Mouse (Mus musculus): Measurements from ENCODE around the gene Def6. TPM values are rescaled to one million over a fixed set of nuclear protein-coding genes. Genes with fewer than 3 reads are reported as not detected.

Def6 gene
- 370 and 454 TPM in 2 replicates for polyA plus RNA-seq (2012)

DNA sequence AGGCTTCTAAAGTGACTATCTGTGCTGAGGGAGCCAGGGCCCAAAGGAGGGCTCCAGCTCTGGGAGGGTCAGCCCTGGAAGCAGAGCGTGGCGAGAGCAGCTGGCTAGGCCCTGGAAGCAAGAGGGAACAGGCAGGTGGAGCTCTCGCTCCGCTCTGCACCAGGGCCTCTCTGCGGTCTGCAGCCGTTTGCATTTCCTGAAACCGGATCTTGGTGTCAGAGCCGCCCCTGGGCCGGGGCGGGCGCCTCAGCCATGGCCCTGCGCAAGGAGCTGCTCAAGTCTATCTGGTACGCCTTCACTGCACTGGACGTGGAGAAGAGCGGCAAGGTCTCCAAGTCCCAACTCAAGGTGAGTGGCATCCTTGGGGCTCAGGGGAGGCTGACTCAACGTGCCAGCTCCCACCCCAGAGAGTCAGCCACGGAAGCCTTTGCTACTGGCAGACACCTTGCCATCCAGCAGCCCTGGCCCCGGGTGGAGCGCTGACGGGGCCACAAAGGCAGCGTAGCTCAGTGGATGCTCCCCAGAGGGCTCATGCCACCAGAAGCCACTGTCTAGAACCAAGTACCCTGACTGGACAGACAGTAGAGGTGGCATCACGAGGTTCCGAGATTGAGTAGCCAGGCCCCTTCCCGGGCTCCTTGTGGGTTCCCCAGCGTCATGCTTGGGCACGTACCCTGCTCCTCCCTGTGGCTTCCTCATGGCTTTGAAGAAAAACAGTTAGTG, at the start of gene Def6:
TSS of gene Def6 (plus strand) at position 188 of the 723 bp plus-strand sequence.
- TF ChIP-seq GATA1 (IDR thresholded peaks at IDR 0.05; ENCODE audit: low read length) = no peak

- no peak for TF ChIP-seq GATA1 (IDR thresholded peaks at IDR 0.05; ENCODE audit: low read length)
Measured at GRCm38 (mm10) chr17:28160361-28160760, 47.2 kb upstream of the Def6 start.

GRCm38 (mm10) chr17:28161310-28161881, 46.2 kb upstream of the Def6 start:
- TF ChIP-seq GATA1 (IDR thresholded peaks at IDR 0.05; ENCODE audit: low read length) = no peak

DNA sequence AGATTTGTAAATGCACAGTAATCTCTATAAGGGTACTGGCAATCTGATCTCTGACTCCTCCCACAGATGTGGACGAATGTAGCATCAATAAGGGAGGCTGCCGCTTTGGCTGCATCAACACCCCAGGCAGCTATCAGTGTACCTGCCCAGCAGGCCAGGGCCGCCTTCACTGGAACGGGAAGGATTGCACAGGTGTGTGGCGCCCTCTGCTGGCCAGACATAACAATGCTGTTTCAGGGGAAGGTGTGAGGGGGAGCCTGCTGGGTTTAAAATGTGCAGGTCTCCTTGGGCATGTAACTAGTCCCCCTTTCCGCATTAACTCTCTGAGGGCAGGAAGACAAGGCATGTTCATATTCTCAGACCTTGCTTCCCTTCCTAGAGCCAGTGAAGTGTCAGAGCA, 43.9 kb upstream of the Def6 start:
- TF ChIP-seq GATA1 (IDR thresholded peaks at IDR 0.05; ENCODE audit: low read length) = no peak

DNA sequence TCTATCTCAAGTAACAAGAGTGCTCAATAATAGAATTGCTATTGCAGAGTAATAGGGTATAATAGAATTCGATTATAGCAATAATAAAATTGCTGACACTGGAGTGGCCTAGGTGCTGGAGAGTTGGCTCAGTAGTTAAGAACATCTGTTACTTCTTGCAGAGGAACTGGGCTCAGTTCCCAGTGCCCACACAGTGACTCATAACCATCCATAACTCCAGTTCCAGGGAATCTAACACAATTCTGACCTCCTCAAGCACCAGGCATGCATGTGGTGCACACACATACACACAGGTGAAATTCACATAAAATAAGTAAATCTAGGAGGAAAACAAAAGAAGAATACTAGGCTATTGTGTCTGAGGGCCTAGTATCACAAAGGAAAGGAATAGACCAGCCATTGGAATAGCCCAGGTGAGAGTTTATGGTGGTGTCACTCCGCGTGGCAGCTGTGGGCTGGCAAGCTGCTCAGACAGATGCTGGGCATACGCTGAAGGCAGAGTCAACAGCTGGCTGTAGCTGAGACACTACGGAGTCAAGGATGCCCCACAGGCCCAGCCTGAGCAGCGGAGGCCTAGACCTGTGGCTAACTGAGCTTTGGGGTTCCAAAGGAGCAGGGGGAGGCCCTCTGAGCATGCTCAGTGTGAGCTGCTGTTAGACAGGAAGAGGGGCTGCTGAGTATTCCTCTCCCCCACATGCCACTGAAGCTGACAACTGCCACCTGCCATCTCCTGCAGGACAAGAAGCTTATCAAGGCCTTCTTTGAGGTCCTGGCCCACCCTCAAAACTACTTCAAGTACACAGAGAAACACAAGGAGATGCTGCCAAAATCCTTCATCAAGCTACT, 36.9 kb upstream of the Def6 start:
- TF ChIP-seq GATA1 (IDR thresholded peaks at IDR 0.05; ENCODE audit: low read length) = no peak

- TF ChIP-seq GATA1 (IDR thresholded peaks at IDR 0.05; ENCODE audit: low read length) = no peak
Measured at GRCm38 (mm10) chr17:28172690-28173089, 34.9 kb upstream of the Def6 start.

DNA sequence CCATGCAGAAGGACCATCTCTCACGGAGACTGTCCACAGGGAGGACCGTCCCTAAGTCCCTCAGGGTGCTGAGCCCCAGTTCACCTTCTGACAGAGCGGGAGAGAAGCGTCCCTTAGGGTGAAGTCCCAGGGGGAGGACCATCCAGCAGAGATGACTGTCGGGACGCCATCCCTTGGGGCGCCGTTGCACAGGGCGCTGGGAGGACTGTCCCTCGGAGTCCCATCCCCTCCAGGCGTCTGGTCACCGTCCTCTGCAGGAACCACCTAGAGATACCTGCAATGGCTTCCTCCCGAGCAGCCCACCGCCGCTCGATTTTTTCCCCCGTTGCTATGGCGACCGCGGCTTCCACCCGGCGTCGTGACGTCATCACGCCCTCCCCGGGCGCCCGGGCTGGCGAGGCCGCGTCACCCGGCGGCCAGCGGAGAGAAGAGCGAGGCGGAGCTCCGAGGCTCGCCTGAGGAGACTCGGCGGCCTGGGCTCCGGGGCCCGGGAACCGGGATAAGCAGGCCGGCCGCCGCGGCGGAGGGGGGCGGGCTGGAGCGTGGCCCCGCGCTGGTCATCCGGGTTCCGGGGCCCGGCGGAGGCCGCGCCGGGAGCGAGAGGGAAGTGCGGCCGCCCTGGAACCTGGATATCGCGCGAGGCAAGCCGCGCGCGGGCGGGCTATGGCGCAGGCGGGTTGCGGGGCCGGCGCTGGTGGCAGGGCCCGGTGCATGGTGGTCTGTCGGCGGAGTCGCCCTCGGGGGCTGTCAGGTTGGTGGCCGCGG, 30.6 kb upstream of the Def6 start, which contains the start of gene Zfp523:
TSS of gene Zfp523 (plus strand) at position 355 of the 765 bp plus-strand sequence.
- TF ChIP-seq GATA1 (IDR thresholded peaks at IDR 0.05; ENCODE audit: low read length) = no peak

GRCm38 (mm10) chr17:28177540-28178046, 30.0 kb upstream of the Def6 start:
- no peak for TF ChIP-seq GATA1 (IDR thresholded peaks at IDR 0.05; ENCODE audit: low read length)

DNA sequence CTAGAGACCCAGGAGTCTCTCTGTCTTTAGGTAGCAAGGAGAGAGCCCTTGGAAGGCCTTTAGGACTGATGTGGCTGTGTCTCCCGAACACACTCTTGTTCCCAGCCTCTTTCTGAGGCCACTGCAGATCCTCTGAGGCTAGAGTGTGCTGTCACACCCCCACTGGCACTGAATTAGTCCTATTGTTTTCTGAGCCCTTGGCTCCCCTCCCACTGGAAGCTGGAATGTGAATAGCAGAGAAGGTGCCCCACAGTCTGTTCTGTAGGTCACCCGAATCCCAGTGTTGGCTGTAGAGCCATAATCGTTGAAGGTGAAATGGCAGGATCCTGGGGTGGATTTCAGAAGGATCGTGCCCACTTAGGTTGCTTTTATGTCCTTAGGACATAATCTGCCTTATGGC, 27.2 kb upstream of the Def6 start:
- TF ChIP-seq GATA1 (IDR thresholded peaks at IDR 0.05; ENCODE audit: low read length) = no peak

DNA sequence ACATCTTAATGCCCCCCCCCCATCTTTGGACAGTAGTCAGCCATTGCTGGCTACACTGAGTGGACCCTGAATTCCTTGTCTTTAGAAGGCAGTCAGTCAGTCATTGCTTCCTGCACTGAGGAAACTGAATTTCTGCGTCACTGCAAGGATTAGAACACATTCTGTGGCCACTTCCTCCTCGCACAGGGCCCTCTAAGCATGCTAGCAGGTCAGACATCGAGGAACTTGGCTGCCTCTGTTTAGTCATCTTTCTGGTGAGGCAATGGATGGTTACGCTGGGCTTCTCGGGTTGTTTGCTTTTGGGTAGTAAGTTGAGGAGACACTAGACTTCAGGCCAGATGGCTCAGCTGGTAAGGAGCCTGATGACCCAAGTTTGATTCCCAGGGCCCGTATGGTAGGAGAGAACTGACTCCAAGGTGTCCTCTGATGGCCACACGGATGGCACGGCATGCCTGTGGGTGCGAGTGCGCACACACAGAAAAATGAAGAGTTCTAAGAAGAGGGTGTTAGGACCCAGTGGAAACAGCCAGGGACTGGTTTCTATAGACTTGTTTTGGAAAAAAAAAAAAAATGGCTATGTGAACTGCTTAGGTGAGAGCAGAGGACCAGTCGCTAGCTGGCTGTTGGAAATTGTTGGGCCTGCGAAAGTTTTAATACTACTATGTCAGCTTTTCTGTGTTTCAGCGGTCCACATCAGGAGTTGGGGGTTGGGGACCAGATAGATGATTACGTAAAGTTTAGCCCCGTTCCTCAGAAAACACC, 26.6 kb upstream of the Def6 start:
- no peak for TF ChIP-seq GATA1 (IDR thresholded peaks at IDR 0.05; ENCODE audit: low read length)

DNA sequence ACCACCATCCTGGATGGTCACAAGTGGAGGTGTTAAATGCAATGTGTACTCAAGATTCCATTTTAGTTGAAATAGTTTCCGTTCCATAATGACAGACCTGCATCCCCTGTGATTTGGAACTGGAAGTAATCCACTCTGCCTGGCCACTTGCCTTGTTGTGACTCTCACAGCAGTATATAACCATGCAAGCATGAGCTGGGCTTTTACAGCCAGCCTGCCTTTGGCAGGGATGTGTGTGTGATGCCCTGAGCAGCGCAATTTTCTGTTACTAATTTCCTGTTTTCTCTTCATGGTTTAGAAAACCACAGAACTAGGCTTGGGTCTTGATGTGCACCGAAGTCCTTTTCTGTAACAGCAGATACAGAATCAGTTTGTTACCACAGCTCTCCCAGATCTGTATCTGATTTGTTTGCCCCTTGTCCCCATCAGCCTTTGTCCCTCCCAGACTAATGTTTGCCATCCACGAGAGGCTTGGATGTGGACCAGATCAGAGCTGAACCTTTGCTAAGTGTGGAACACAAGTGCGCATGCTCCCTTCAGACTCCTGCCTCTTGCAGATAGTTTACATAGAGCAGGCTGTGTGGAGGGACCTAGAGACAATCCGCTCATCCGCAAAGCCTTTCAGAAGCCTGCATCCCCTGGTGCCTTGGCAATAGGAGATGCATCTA, 22.5 kb upstream of the Def6 start:
- TF ChIP-seq GATA1 (IDR thresholded peaks at IDR 0.05; ENCODE audit: low read length) = no peak

- no peak for TF ChIP-seq GATA1 (IDR thresholded peaks at IDR 0.05; ENCODE audit: low read length)
Measured at GRCm38 (mm10) chr17:28188313-28188712, 19.3 kb upstream of the Def6 start.

DNA sequence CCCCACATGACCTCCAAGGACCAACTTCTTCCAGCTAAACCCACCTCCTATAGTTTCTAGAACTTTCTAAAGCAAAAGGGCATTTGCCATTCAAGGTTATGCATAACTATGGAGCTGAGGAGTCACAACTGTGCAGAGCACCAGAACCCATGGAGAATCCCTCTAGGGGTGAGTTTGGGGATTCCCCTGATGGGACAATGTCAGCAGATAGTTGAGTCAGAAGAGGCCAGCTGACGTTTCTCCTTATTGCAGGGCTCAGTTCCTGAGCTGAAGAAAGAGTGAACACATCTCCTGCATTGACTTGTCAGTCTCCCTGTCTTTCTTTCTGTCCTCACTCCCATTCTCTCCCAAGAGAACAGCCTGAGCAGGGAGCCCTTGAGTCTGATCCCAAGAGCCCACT, 14.8 kb upstream of the Def6 start:
- no peak for TF ChIP-seq GATA1 (IDR thresholded peaks at IDR 0.05; ENCODE audit: low read length)

GRCm38 (mm10) chr17:28193559-28193958, 14.0 kb upstream of the Def6 start:
- TF ChIP-seq GATA1 (IDR thresholded peaks at IDR 0.05; ENCODE audit: low read length) = no peak

Measured in G1E-ER4 (cell line).